Mouse (Mus musculus): ENCODE data around the gene Cacna1h. TPM values are rescaled to one million over a fixed set of nuclear protein-coding genes. Genes with fewer than 3 reads are reported as not detected.

The Cacna1h gene
- polyA plus RNA-seq (2015; fragmentation: Nextera tagmentation; extraction: Ambion mirVana) = 8.6 and 11.5 TPM in 2 replicates

DNA sequence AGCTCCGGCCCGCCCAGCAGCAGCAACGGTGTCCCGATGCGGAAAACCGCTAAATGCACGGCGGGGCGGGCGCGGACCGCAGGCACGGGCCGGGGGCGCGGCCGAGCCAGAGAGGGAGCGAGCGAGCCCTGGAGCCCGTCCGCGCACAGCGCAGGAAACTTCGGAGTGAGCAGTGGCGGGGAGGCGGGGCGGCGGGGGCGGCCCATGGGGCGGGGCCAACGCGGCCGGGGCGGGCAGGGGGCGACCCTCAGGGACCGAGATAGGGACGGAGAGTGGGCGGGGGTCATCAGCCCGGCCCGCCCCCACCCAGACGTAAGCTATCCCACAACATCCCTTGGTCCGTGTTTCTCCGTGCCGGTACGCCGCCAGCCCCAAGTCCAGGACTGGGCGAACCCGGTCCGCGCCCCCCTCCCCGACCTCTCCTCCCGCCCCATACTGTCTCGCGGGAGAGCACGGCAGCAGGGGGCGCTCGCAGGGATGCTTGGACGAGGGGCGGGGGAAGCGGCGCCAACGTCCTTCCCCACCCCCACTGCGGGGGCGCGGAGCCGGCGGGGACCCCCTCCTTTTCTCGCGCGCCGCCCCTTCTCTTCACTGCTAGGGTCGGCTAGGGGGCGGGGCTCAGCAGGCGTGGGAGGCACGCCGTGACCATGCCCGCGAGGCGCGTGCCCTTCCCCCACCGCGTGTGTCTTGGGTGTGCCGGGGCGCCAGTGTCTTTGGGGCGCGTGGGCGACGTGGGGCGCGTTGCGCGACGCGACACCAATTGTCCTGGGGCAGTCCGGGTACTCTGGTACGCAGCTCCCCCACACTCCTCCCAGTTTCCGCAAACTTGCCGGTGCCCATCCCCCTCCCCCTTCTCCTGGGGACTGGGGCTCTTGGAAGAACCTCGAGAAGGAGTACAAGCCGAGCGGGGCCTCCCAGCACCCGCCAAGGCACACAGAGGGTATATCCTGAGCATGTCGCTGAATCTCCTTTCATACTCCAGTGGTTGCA, at the start of gene Cacna1h:
Cacna1h (minus strand) TSS at position 167 of the 990 bp plus-strand sequence.
- peak; percentile 91 for ATAC-seq
- Histone ChIP-seq H3K27me3 (peaks cover 43% of the 10 kb centered on the region), H3K27ac (peak within 1 kb of the TSS; percentile 82), H3K9ac (replicated peaks) (peak within 1 kb of the TSS; percentile 90), H3K4me2 (replicated peaks) (peak within 1 kb of the TSS; percentile 87), H3K4me3 (replicated peaks) (peak within 1 kb of the TSS; percentile 81), H3K36me3 (no peaks in the 10 kb centered on the region), H3K4me1 (replicated peaks) (peaks cover 44% of the 10 kb centered on the region), H3K9me3 (no peaks in the 10 kb centered on the region)
- under 1% methylated on average over 93 of the region's 103 CpGs for WGBS

- ATAC-seq = no peak
- WGBS = 89% methylated on average over 6 of the region's 6 CpGs
- H3K9me3 ChIP-seq = no peaks in the 10 kb centered on the region
These were observed 48.5 kb upstream of the Cacna1h start for GRCm38 (mm10) chr17:25482092-25482491.

DNA sequence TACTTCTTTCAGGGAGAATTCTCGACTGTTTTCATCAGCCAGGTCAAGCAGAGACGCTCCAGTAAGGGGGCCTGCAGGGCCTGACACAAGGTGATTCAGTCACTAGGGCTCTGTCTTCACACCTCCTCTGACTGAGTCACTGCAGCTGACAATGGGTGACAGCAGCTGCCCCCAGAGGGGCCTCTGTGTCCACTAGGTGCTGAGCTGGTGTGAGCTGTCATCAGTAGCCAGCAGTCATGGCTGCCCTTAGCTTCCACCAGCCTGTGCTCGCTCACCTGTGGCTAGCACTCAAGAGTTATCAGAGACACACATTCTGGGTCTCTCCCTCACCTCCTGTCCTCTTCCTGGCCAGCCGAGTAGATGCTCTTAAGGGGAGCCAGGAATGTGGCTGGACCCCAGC, 47.2 kb upstream of the Cacna1h start:
- ATAC-seq = no peak
- no peak overlapping the region for H3K4me2 ChIP-seq (replicated peaks)
- no peaks in the 10 kb centered on the region for H3K36me3 ChIP-seq
- H3K9ac ChIP-seq (replicated peaks) = no peak overlapping the region
- no peak overlapping the region for H3K4me3 ChIP-seq (replicated peaks)
- H3K9me3 ChIP-seq = no peaks in the 10 kb centered on the region
- H3K27ac ChIP-seq = no peak overlapping the region
- H3K27me3 ChIP-seq = peaks cover 25% of the 10 kb centered on the region
- 66% methylated on average over 4 of the region's 4 CpGs for WGBS
- no peaks in the 10 kb centered on the region for H3K4me1 ChIP-seq (replicated peaks)

More at GRCm38 (mm10) chr17:25482092-25482491, 48.5 kb upstream of the Cacna1h start:
- Histone ChIP-seq H3K27ac (no peak overlapping the region), H3K36me3 (no peaks in the 10 kb centered on the region), H3K9ac (replicated peaks) (no peak overlapping the region), H3K4me3 (replicated peaks) (no peak overlapping the region), H3K27me3 (peaks cover 22% of the 10 kb centered on the region), H3K4me2 (replicated peaks) (no peak overlapping the region), H3K4me1 (replicated peaks) (no peaks in the 10 kb centered on the region)

- Histone ChIP-seq H3K9me3 (no peaks in the 10 kb centered on the region), H3K4me2 (replicated peaks) (no peak overlapping the region), H3K9ac (replicated peaks) (no peak overlapping the region), H3K36me3 (no peaks in the 10 kb centered on the region), H3K4me1 (replicated peaks) (no peaks in the 10 kb centered on the region), H3K4me3 (replicated peaks) (no peak overlapping the region), H3K27ac (no peak overlapping the region), H3K27me3 (peaks cover 32% of the 10 kb centered on the region)
- no peak for ATAC-seq
- WGBS = 55% methylated on average over 8 of the region's 8 CpGs
These were observed 46.6 kb upstream of the Cacna1h start for GRCm38 (mm10) chr17:25480152-25480551.

GRCm38 (mm10) chr17:25475946-25476744, 42.6 kb upstream of the Cacna1h start:
- Histone ChIP-seq H3K36me3 (no peaks in the 10 kb centered on the region), H3K4me1 (replicated peaks) (peaks cover 16% of the 10 kb centered on the region), H3K4me2 (replicated peaks) (no peak overlapping the region), H3K9ac (replicated peaks) (no peak overlapping the region), H3K27me3 (peaks cover 57% of the 10 kb centered on the region), H3K9me3 (no peaks in the 10 kb centered on the region), H3K27ac (no peak overlapping the region), H3K4me3 (replicated peaks) (no peak overlapping the region)
- ATAC-seq = peak; percentile 38; the same call in 1 of the 2 replicates
- 40% methylated on average over 19 of the region's 19 CpGs for WGBS

DNA sequence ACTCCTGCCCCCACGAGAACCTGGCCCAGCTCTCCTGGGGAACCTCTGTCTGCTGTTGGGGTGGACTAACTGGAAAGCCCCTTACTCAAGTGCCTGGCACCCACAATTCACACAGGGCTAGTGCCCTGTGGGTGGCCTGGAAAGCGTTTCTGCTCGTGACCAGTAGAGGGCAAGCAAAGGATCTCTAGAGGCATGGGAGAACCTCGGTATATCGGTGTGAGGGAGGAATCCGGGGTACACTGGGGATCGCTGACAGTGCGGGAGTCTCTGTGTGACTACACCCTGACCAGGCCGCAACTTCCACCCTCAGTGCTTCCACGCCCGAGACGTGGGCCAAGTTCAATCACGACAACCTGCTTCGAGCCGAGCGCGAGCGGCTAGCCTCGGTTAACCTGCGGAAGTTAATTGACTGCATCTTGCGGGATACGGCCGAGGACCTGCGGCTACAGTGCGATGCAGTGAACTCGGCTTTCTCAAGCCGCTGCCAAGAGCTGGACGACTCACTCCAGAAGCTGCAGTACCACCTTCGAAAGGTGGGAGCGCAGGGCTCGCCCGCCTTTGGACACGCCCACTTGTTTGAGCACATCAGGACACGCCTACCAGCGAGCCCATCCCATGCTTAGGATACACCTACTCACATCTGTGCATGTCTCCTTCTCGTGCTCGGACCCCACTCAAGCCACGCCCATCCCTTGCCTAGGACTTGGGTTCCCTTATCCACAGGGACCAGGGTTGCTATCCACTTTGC, 40.9 kb upstream of the Cacna1h start:
- ATAC-seq = peak; percentile 34; the same call in 1 of the 2 replicates
- 2% methylated on average over 38 of the region's 38 CpGs for WGBS
- peak overlapping the region; percentile 63 for H3K4me2 ChIP-seq (replicated peaks)
- no peaks in the 10 kb centered on the region for H3K36me3 ChIP-seq
- H3K27ac ChIP-seq = no peak overlapping the region
- H3K9ac ChIP-seq (replicated peaks) = peak overlapping the region; percentile 59
- no peaks in the 10 kb centered on the region for H3K9me3 ChIP-seq
- peaks cover 58% of the 10 kb centered on the region for H3K27me3 ChIP-seq
- peak overlapping the region; percentile 34 for H3K4me3 ChIP-seq (replicated peaks)
- H3K4me1 ChIP-seq (replicated peaks) = peaks cover 16% of the 10 kb centered on the region

GRCm38 (mm10) chr17:25472044-25472443, 38.5 kb upstream of the Cacna1h start:
- Histone ChIP-seq H3K9me3 (no peaks in the 10 kb centered on the region), H3K36me3 (no peaks in the 10 kb centered on the region), H3K27me3 (peaks cover 59% of the 10 kb centered on the region), H3K4me1 (replicated peaks) (peaks cover 16% of the 10 kb centered on the region), H3K4me3 (replicated peaks) (no peak overlapping the region), H3K4me2 (replicated peaks) (no peak overlapping the region), H3K9ac (replicated peaks) (no peak overlapping the region), H3K27ac (no peak overlapping the region)
- no peak for ATAC-seq
- WGBS = 64% methylated on average over 14 of the region's 14 CpGs

DNA sequence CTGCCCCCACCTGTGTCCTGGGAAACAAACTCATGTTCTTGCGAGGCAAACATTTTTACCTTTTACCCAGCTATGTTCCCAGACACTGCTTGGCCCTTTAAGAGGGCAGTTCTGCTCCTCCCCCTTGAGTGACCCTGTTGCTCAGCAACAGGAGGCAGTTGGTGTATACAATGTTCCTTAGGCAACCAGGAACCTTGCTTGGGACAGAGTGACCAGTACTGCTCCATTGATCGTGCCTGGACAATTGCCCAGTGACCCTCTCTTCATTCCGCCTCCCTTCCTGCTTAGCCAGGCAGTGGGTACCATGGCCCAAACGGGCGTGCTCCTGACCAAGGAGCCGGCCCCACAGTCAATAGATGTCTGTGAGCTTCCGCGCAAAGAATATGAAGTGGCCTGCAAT, 37.8 kb upstream of the Cacna1h start:
- Histone ChIP-seq H3K27ac (no peak overlapping the region), H3K9ac (replicated peaks) (no peak overlapping the region), H3K4me1 (replicated peaks) (peaks cover 16% of the 10 kb centered on the region), H3K27me3 (peaks cover 55% of the 10 kb centered on the region), H3K36me3 (no peaks in the 10 kb centered on the region), H3K4me3 (replicated peaks) (no peak overlapping the region), H3K4me2 (replicated peaks) (no peak overlapping the region), H3K9me3 (no peaks in the 10 kb centered on the region)
- no peak for ATAC-seq
- 38% methylated on average over 8 of the region's 8 CpGs for WGBS

DNA sequence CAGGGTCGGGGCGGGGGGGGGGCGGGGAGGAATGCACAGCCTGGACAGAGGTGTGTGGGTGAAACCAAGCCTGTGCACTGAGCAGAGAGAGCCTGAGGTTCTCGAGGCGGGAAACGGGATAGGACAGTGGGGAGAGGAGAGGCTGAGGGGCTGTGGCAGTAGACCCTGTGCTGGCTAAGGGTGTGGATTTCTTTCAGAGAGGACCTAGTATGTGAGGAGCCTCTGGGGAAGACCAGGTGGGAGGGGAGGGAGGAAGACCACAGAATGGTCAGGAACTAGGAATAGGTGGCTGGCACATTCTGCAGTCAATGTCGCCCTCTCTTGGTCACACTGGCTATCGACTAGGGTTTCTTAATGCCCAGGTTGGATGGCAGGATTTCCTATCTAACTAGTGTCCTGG, 36.2 kb upstream of the Cacna1h start:
- WGBS = 36% methylated on average over 8 of the region's 8 CpGs

DNA sequence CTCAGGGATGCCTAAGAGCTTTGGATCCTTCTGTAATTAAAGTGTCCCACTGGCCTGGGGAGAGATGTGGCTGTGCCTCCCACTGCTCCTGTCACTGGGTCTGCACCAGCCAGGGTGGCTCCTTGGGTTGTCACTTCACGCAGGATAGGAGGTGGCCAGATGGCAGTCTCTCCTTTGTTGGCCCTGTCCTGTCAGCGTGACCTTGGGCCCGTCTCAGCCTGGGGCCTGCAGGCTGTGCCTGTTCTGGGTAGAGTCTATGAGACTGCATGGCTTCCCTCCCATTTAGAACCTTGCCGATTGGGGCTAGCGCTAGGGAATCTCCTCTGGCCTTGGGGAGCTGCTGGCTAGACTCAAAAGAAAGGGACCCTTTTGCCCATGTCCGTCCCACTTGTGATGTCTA, 34.7 kb upstream of the Cacna1h start:
- Histone ChIP-seq H3K27ac (no peak overlapping the region), H3K4me1 (replicated peaks) (peaks cover 9% of the 10 kb centered on the region; the same call in 1 of the 2 replicates), H3K27me3 (peaks cover 31% of the 10 kb centered on the region), H3K9ac (replicated peaks) (no peak overlapping the region), H3K4me3 (replicated peaks) (no peak overlapping the region), H3K36me3 (no peaks in the 10 kb centered on the region), H3K4me2 (replicated peaks) (no peak overlapping the region), H3K9me3 (no peaks in the 10 kb centered on the region)
- WGBS = 75% methylated on average over 6 of the region's 6 CpGs
- no peak for ATAC-seq

More for the DNA sequence above, 36.2 kb upstream of the Cacna1h start:
- H3K36me3 ChIP-seq = no peaks in the 10 kb centered on the region
- H3K4me3 ChIP-seq (replicated peaks) = no peak overlapping the region
- ATAC-seq = peak; percentile 70
- peaks cover 14% of the 10 kb centered on the region for H3K4me1 ChIP-seq (replicated peaks)
- H3K9ac ChIP-seq (replicated peaks) = no peak overlapping the region
- H3K9me3 ChIP-seq = no peaks in the 10 kb centered on the region
- H3K27me3 ChIP-seq = peaks cover 45% of the 10 kb centered on the region
- H3K4me2 ChIP-seq (replicated peaks) = no peak overlapping the region
- H3K27ac ChIP-seq = no peak overlapping the region

DNA sequence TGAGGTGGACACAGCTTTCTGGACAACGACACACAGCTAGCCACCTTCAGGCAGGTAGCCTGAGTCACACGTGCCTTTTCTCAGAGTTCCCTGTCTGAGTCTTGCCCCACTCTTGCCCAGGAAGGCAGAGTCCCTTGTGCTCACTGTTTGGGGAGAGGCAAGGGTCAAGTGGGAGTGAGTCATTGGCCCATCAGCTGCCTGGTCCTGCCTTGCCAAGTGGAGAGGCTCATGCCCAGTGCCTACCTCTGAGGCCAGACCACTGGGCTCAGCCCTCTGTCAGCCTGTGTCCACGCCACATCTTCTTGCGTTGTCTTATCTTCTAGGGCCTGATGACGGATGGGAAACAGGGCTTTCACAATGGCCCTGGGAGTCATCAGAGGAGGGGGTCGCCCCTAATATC, 34.2 kb upstream of the Cacna1h start:
- peaks cover 10% of the 10 kb centered on the region for H3K4me1 ChIP-seq (replicated peaks)
- H3K9me3 ChIP-seq = no peaks in the 10 kb centered on the region
- no peaks in the 10 kb centered on the region for H3K36me3 ChIP-seq
- peaks cover 26% of the 10 kb centered on the region for H3K27me3 ChIP-seq
- H3K9ac ChIP-seq (replicated peaks) = no peak overlapping the region
- H3K27ac ChIP-seq = no peak overlapping the region
- WGBS = 76% methylated on average over 6 of the region's 6 CpGs
- no peak overlapping the region for H3K4me2 ChIP-seq (replicated peaks)
- no peak for ATAC-seq
- no peak overlapping the region for H3K4me3 ChIP-seq (replicated peaks)

Measured in midbrain, embryonic 13.5 days (tissue).